Mouse (Mus musculus) urinary bladder, postnatal 36 days (tissue): Measurements from ENCODE around the gene Vmn1r181.
"Not testable (repeated sequence)": the region's sequence is repeated elsewhere in the genome, so short reads cannot be mapped to it uniquely, and the experiment has no call there.

ENCODE experiments used
- DNase-seq, 2 experiments: peaks; one replicate each; pipeline ENCODE4 v3.0.0; 2022; ENCODE audit warnings: low spot score in 2 of 2, mixed read lengths in 1 of 2

Vmn1r181 gene

GRCm38 (mm10) chr7:23974315-23974714 is at the start of gene Vmn1r181:
TSS of gene Vmn1r181 (plus strand) at chr7:23974615.
- not testable (repeated sequence) for DNase-seq

- DNase-seq, result no peak
These were observed 47.7 kb upstream of the Vmn1r181 start, which contains the start of gene Vmn1r179 for GRCm38 (mm10) chr7:23926678-23927077. TSS of gene Vmn1r179 (plus strand) at chr7:23926978.

- no peak for DNase-seq
These were observed 24.1 kb upstream of the Vmn1r181 start, which contains the start of gene Vmn1r180 for GRCm38 (mm10) chr7:23950332-23950731. TSS of gene Vmn1r180 (plus strand) at chr7:23950632.

GRCm38 (mm10) chr7:23968044-23968443 is 6.4 kb upstream of the Vmn1r181 start:
- DNase-seq, result peak in 1 of 2 experiments; percentile 7

- DNase-seq, result no peak
These were observed 27.0 kb downstream of the Vmn1r181 start, which contains the start of gene V1rd19 for GRCm38 (mm10) chr7:24001391-24001790. TSS of gene V1rd19 (plus strand) at chr7:24001691.
